ENCODE assay signal across 9 mouse cellular contexts in the genomic region with DNA sequence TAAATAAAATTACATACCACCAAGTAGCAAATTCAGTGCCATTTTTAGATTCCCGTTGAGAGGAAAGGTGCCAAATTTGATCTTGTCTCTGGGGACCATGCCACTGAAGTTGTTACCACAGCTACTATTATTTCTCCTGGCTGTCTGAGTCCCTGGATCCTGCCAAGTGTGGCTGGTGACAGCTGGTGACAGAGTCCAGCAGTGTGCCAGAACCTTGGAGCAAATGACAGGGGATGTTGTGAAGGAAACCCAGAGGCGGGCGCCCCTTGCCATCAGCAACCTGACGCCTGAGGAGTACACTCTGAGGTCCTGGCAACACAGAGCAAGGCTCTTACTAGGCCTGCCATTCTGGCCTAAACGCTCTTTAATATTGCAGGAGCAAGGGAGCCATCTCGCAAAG.
DNase-seq lines count a peak whose midpoint lies in the region; ATAC-seq and TF ChIP-seq lines count a peak whose summit lies in the region.
"Had no signal": no experiment of that assay in that cellular context is flagged by ENCODE, and none has a peak within 500 bp of the region (broad histone marks: within the 10 kb centered on the region; RNA-seq: fewer than 3 reads in every experiment).

No protein-coding gene starts in this region.

- no peak for ATAC-seq in cerebellum, adult (ENCODE audit: insufficient number of reproducible peaks, low FRiP score, low TSS enrichment)
- peak; percentile 87 for ATAC-seq in hindbrain, embryonic 14.5 days (ENCODE audit: low FRiP score)
- peak; percentile 60; the same call in 1 of the 2 replicates for ATAC-seq in midbrain, embryonic 15.5 days (replicated peaks)
- ATAC-seq: inflammation-experienced regulatory T-cells, adult 6 months had no signal

- DNase-seq in cerebellum, postnatal 10 days = peak; percentile 74 to 85
- DNase-seq in gastrocnemius, adult 2 months = peak; percentile 89
- DNase-seq in hindbrain, embryonic 14.5 days (ENCODE audit: low spot score) = peak; percentile 59
- no peak for DNase-seq in T-cell, adult 2 months (ENCODE audit: low spot score)
- no peak for DNase-seq in lung, postnatal 14 days
- no peak for DNase-seq in embryo, embryonic 10 days (ENCODE audit: low spot score)

- no peak overlapping the region for H3K9ac ChIP-seq in hindbrain, embryonic 14.5 days
- no peak overlapping the region for H3K9ac ChIP-seq in midbrain, embryonic 15.5 days

- H3K4me3 ChIP-seq in gastrocnemius, adult 2 months = no peak overlapping the region
- H3K4me3 ChIP-seq in hindbrain, embryonic 14.5 days (replicated peaks; ENCODE audit: low read length) = no peak overlapping the region
- H3K4me3 ChIP-seq in midbrain, embryonic 15.5 days = no peak overlapping the region

- intact Hi-C loops in gastrocnemius, adult 2 months (cut with DNase I) = loop anchor here (5.0 kb wide), 1 partner anchor 136 kb away; no protein-coding TSS in a partner anchor

- H3K27me3 ChIP-seq in hindbrain, embryonic 14.5 days (ENCODE audit: control insufficient read depth, insufficient read depth, low read length) = no peaks in the 10 kb centered on the region
- no peaks in the 10 kb centered on the region for H3K27me3 ChIP-seq in midbrain, embryonic 15.5 days (replicated peaks)

- WGBS in hindbrain, embryonic 14.5 days = 56% methylated on average over 6 of the region's 6 CpGs
- 73% methylated on average over 6 of the region's 6 CpGs for WGBS in midbrain, embryonic 15.5 days

- no peaks in the 10 kb centered on the region for H3K9me3 ChIP-seq in hindbrain, embryonic 14.5 days (ENCODE audit: control insufficient read depth, low read length)
- H3K9me3 ChIP-seq in midbrain, embryonic 15.5 days = no peaks in the 10 kb centered on the region

- H3K4me1 ChIP-seq in hindbrain, embryonic 14.5 days (replicated peaks; ENCODE audit: control insufficient read depth, insufficient read depth, low read length) = peaks cover 14% of the 10 kb centered on the region; the same call in 1 of the 2 replicates
- H3K4me1 ChIP-seq in midbrain, embryonic 15.5 days = no peaks in the 10 kb centered on the region

- TF ChIP-seq CTCF in gastrocnemius, adult 2 months (IDR thresholded peaks at IDR 0.05) = no peak

- H3K27ac ChIP-seq in gastrocnemius, adult 2 months = peak overlapping the region; percentile 81
- H3K27ac ChIP-seq in hindbrain, embryonic 14.5 days = 0 out of 2 replicates have a peak overlapping the region, but pooled peaks have one; percentile 39
- H3K27ac ChIP-seq in midbrain, embryonic 15.5 days = 0 out of 2 replicates have a peak overlapping the region, but pooled peaks have one; percentile 42

- H3K4me2 ChIP-seq in hindbrain, embryonic 14.5 days (replicated peaks) = no peak overlapping the region
- H3K4me2 ChIP-seq in midbrain, embryonic 15.5 days = no peak overlapping the region

- H3K36me3 ChIP-seq in hindbrain, embryonic 14.5 days (replicated peaks; ENCODE audit: control insufficient read depth, insufficient read depth) = no peaks in the 10 kb centered on the region
- no peaks in the 10 kb centered on the region for H3K36me3 ChIP-seq in midbrain, embryonic 15.5 days (replicated peaks)

Comparison
In these comparisons a context has a peak if more than half of its experiments do, and no peak if none do; other contexts are left out.
1. DNase-seq: peak in cerebellum, postnatal 10 days (2 of 2), gastrocnemius, adult 2 months (single experiment) and hindbrain, embryonic 14.5 days (single experiment); none in T-cell, adult 2 months (single experiment), lung, postnatal 14 days (single experiment) and embryo, embryonic 10 days (single experiment).
2. Peak in every context shown above with its lines, with median percentiles within 50 percentile points of each other: H3K27ac ChIP-seq.